Mouse (Mus musculus) C2C12 (cell line): ENCODE results near the gene Ncmap.

Experiments
- CEBPB ChIP-seq: IDR thresholded peaks from one replicate; pipeline ENCODE4 v1.6.1; 2011; ENCODE audit warnings: low read depth, mild to moderate bottlenecking, control low read depth, moderate library complexity
- CTCF ChIP-seq: IDR thresholded peaks from one replicate; pipeline ENCODE4 v1.5.1; 2011; ENCODE audit not compliant: control insufficient read depth, insufficient read depth, insufficient read length
- MAX ChIP-seq: IDR thresholded peaks from one replicate; pipeline ENCODE4 v1.6.1; 2011; ENCODE audit warnings: mild to moderate bottlenecking, control low read depth

- TF ChIP-seq CTCF (no peak), CEBPB (no peak), MAX (no peak)
Measured at GRCm38 (mm10) chr4:135404048-135404447, 6.0 kb upstream of the Ncmap start.
